Mouse (Mus musculus) forebrain, embryonic 11.5 days (tissue): Measurements from ENCODE around the gene Cacng5. TPM values are rescaled to one million over a fixed set of nuclear protein-coding genes. Genes with fewer than 3 reads are reported as not detected.

Source experiments
- ATAC-seq: fragments of 200-750 bp; cut with Nextera tagmentation; replicated peaks from 2 replicates; pipeline ENCODE4 v1.8.0; 2017; ENCODE audit warnings: moderate TSS enrichment; ENCODE audit not compliant: low FRiP score
- DNase-seq: peaks from one replicate; pipeline ENCODE4 v3.0.0-alpha.2; 2017; ENCODE audit warnings: low spot score
- H3K27ac ChIP-seq: fragments of 300-500 bp; sonication (generic); 2 replicates; pipeline ENCODE4 v1.5.1; 2014; ENCODE audit warnings: low read depth, low read length
- H3K27me3 ChIP-seq: fragments of 300-500 bp; sonication (generic); 2 replicates; pipeline ENCODE4 v1.6.1; 2014; ENCODE audit warnings: mild to moderate bottlenecking, low read length, mixed read lengths; ENCODE audit not compliant: control insufficient read depth, insufficient read depth
- H3K36me3 ChIP-seq: fragments of 300-500 bp; sonication (generic); 2 replicates; pipeline ENCODE4 v1.6.1; 2014; ENCODE audit warnings: mild to moderate bottlenecking, low read length, moderate library complexity, mixed read lengths; ENCODE audit not compliant: control insufficient read depth, insufficient read depth
- H3K4me1 ChIP-seq: fragments of 300-500 bp; sonication (generic); replicated peaks from 2 replicates; pipeline ENCODE4 v1.6.1; 2014; ENCODE audit warnings: low read length, mixed read lengths; ENCODE audit not compliant: control insufficient read depth, insufficient read depth
- H3K4me2 ChIP-seq: fragments of 300-500 bp; sonication (generic); 2 replicates; pipeline ENCODE4 v1.6.1; 2014; ENCODE audit warnings: low read depth, mild to moderate bottlenecking, low read length, moderate library complexity, mixed read lengths; ENCODE audit not compliant: severe bottlenecking
- H3K4me3 ChIP-seq: fragments of 300-500 bp; sonication (generic); 2 replicates; pipeline ENCODE4 v1.5.1; 2014; ENCODE audit warnings: low read depth, low read length
- H3K9ac ChIP-seq: fragments of 300-500 bp; sonication (generic); 2 replicates; pipeline ENCODE4 v1.6.1; 2014; ENCODE audit warnings: low read length
- H3K9me3 ChIP-seq: fragments of 300-500 bp; sonication (generic); 2 replicates; pipeline ENCODE4 v1.6.1; 2016; ENCODE audit warnings: low read length, mixed read lengths; ENCODE audit not compliant: control insufficient read depth
- WGBS: fragments of 180-500 bp; shearing (Covaris S2); extraction: QIAGEN DNeasy Blood & Tissue Kit; methylation state at CpG from one replicate; pipeline ENCODE4 v1.1.7; 2014; 5-methylcytosine and 5-hydroxymethylcytosine counted together
- polyA plus RNA-seq: library from polyadenylated mRNA; unstranded; fragments of >200 nt; fragmentation: Nextera tagmentation; extraction: Ambion mirVana; gene quantifications from 2 replicates; pipeline ENCODE4 v1.2.1, GENCODE M21; 2014

Cacng5 gene
- polyA plus RNA-seq, 1 experiment from 2014 or later = 0.69 TPM

- Histone ChIP-seq H3K4me3 (no peak overlapping the region), H3K27me3 (no peaks in the 10 kb centered on the region), H3K4me1 (no peaks in the 10 kb centered on the region), H3K4me2 (no peak overlapping the region), H3K9me3 (peaks cover 4% of the 10 kb centered on the region; the same call in 1 of the 2 replicates), H3K9ac (no peak overlapping the region), H3K36me3 (no peaks in the 10 kb centered on the region), H3K27ac (no peak overlapping the region)
- 92% methylated on average over 2 of the region's 2 CpGs for WGBS
- DNase-seq = no peak
- ATAC-seq = no peak
These were observed 22.1 kb upstream of the Cacng5 start for GRCm38 (mm10) chr11:107936929-107937328.

GRCm38 (mm10) chr11:107931721-107932120, 16.9 kb upstream of the Cacng5 start:
- DNase-seq (no peak), ATAC-seq (no peak)
- no peak overlapping the region for H3K27ac ChIP-seq
- no peaks in the 10 kb centered on the region for H3K9me3 ChIP-seq
- H3K4me1 ChIP-seq = no peaks in the 10 kb centered on the region
- H3K4me2 ChIP-seq = no peak overlapping the region
- 82% methylated on average over 7 of the region's 7 CpGs for WGBS
- H3K9ac ChIP-seq = no peak overlapping the region
- no peak overlapping the region for H3K4me3 ChIP-seq
- no peaks in the 10 kb centered on the region for H3K27me3 ChIP-seq
- H3K36me3 ChIP-seq = no peaks in the 10 kb centered on the region

- WGBS = 90% methylated on average over 11 of the region's 11 CpGs
- no peak for DNase-seq
These were observed 16.4 kb upstream of the Cacng5 start for GRCm38 (mm10) chr11:107931288-107931687.

GRCm38 (mm10) chr11:107929712-107930111, 14.9 kb upstream of the Cacng5 start:
- ATAC-seq (no peak), DNase-seq (no peak)
- Histone ChIP-seq H3K4me2 (no peak overlapping the region), H3K4me3 (no peak overlapping the region), H3K36me3 (no peaks in the 10 kb centered on the region), H3K27ac (no peak overlapping the region), H3K27me3 (no peaks in the 10 kb centered on the region), H3K4me1 (no peaks in the 10 kb centered on the region), H3K9me3 (no peaks in the 10 kb centered on the region), H3K9ac (no peak overlapping the region)
- 71% methylated on average over 3 of the region's 3 CpGs for WGBS

More at GRCm38 (mm10) chr11:107931288-107931687, 16.4 kb upstream of the Cacng5 start:
- Histone ChIP-seq H3K27ac (no peak overlapping the region), H3K4me1 (no peaks in the 10 kb centered on the region), H3K9ac (no peak overlapping the region), H3K9me3 (no peaks in the 10 kb centered on the region), H3K36me3 (no peaks in the 10 kb centered on the region), H3K27me3 (no peaks in the 10 kb centered on the region), H3K4me3 (no peak overlapping the region), H3K4me2 (no peak overlapping the region)
- ATAC-seq = no peak

GRCm38 (mm10) chr11:107919852-107920508, 5.1 kb upstream of the Cacng5 start:
- Histone ChIP-seq H3K4me3 (no peak overlapping the region), H3K9ac (no peak overlapping the region), H3K4me1 (no peaks in the 10 kb centered on the region), H3K9me3 (no peaks in the 10 kb centered on the region), H3K36me3 (no peaks in the 10 kb centered on the region), H3K27me3 (peaks cover 3% of the 10 kb centered on the region; the same call in 1 of the 2 replicates), H3K4me2 (no peak overlapping the region), H3K27ac (no peak overlapping the region)
- whole genome bisulfite sequencing = 46% methylated on average over 16 of the region's 16 CpGs
- ATAC-seq (no peak), DNase-seq (no peak)

GRCm38 (mm10) chr11:107917721-107918235, 2.9 kb upstream of the Cacng5 start:
- H3K4me1 ChIP-seq = no peaks in the 10 kb centered on the region
- no peak overlapping the region for H3K4me2 ChIP-seq
- no peak overlapping the region for H3K4me3 ChIP-seq
- H3K9ac ChIP-seq = no peak overlapping the region
- H3K9me3 ChIP-seq = no peaks in the 10 kb centered on the region
- peaks cover 13% of the 10 kb centered on the region for H3K27me3 ChIP-seq
- no peak overlapping the region for H3K27ac ChIP-seq
- H3K36me3 ChIP-seq = no peaks in the 10 kb centered on the region
- WGBS = 62% methylated on average over 9 of the region's 9 CpGs
- ATAC-seq (no peak), DNase-seq (no peak)

- no peak for DNase-seq
- no peaks in the 10 kb centered on the region for H3K36me3 ChIP-seq
- H3K4me3 ChIP-seq = no peak overlapping the region
- H3K4me1 ChIP-seq = no peaks in the 10 kb centered on the region
- no peaks in the 10 kb centered on the region; the same call in 1 of the 2 replicates for H3K9me3 ChIP-seq
- no peak overlapping the region for H3K27ac ChIP-seq
- no peak for ATAC-seq
- peaks cover 13% of the 10 kb centered on the region for H3K27me3 ChIP-seq
- H3K4me2 ChIP-seq = no peak overlapping the region
- H3K9ac ChIP-seq = no peak overlapping the region
- WGBS = 47% methylated on average over 3 of the region's 3 CpGs
These were observed 1.5 kb downstream of the Cacng5 start for GRCm38 (mm10) chr11:107913317-107913716.

- Histone ChIP-seq H3K4me1 (no peaks in the 10 kb centered on the region), H3K9me3 (no peaks in the 10 kb centered on the region; the same call in 1 of the 2 replicates), H3K9ac (no peak overlapping the region), H3K4me2 (no peak overlapping the region), H3K27ac (no peak overlapping the region), H3K4me3 (no peak overlapping the region), H3K27me3 (no peaks in the 10 kb centered on the region), H3K36me3 (no peaks in the 10 kb centered on the region)
- DNase-seq (no peak), ATAC-seq (no peak)
- 83% methylated on average over 9 of the region's 9 CpGs for WGBS
These were observed 9.5 kb downstream of the Cacng5 start for GRCm38 (mm10) chr11:107905364-107905763.
